Mouse (Mus musculus) lung, adult 2 months (tissue): ENCODE data around the gene St6galnac5. TPM values are rescaled to one million over a fixed set of nuclear protein-coding genes. Genes with fewer than 3 reads are reported as not detected.

Source experiments
- DNase-seq: peaks from one replicate; pipeline ENCODE4 v3.0.0; 2022
- H3K4me1 ChIP-seq: fragments of 200-500 bp; 2 replicates; pipeline ENCODE4 v1.6.1; 2011; ENCODE audit warnings: low read length; ENCODE audit not compliant: control insufficient read depth, insufficient read depth
- H3K4me3 ChIP-seq: fragments of 200-500 bp; replicated peaks from 2 replicates; pipeline ENCODE3; 2011; ENCODE audit warnings: low read depth, mild to moderate bottlenecking, control low read depth, low read length; ENCODE audit errors: extremely low read depth
- CTCF ChIP-seq: fragments of 200-500 bp; IDR thresholded peaks from 2 replicates; pipeline ENCODE4 v1.5.1; 2011; ENCODE audit warnings: mild to moderate bottlenecking, low read length, control low read depth; ENCODE audit not compliant: insufficient read depth
- POLR2A ChIP-seq: fragments of 200-500 bp; IDR thresholded peaks from 2 replicates; pipeline ENCODE4 v1.6.1; 2011; ENCODE audit warnings: low read depth, mild to moderate bottlenecking, control low read depth, low read length, borderline replicate concordance; ENCODE audit errors: extremely low read depth
- WGBS: fragments of 180-500 bp; shearing (Covaris S2); methylation state at CpG from one replicate; pipeline ENCODE4 v1.1.7; 2018; 5-methylcytosine and 5-hydroxymethylcytosine counted together
- polyA plus RNA-seq: library from polyadenylated mRNA; depleted of rRNA; stranded (reverse); fragments of >200 nt; gene quantifications from 2 replicates; pipeline ENCODE4 v1.2.3, GENCODE M21; 2012

The St6galnac5 gene
- polyA plus RNA-seq, 1 experiment: 0.67 TPM

GRCm38 (mm10) chr3:152936313-152936712 is 45.7 kb downstream of the St6galnac5 start:
- TF ChIP-seq POLR2A (no peak), CTCF (no peak)
- Histone ChIP-seq H3K4me1 (no peaks in the 10 kb centered on the region), H3K4me3 (no peak overlapping the region)
- DNase-seq: no peak
- 78% methylated on average over 3 of the region's 3 CpGs for WGBS

GRCm38 (mm10) chr3:152933737-152934136 is 48.3 kb downstream of the St6galnac5 start:
- 93% methylated on average over 3 of the region's 3 CpGs for WGBS
- Histone ChIP-seq H3K4me3 (no peak overlapping the region), H3K4me1 (no peaks in the 10 kb centered on the region)
- DNase-seq: no peak
- TF ChIP-seq CTCF (no peak), POLR2A (no peak)

- 86% methylated on average over 2 of the region's 2 CpGs for WGBS
- TF ChIP-seq CTCF (no peak), POLR2A (no peak)
- no peak for DNase-seq
Measured at GRCm38 (mm10) chr3:152932544-152932943, 49.5 kb downstream of the St6galnac5 start.

DNA sequence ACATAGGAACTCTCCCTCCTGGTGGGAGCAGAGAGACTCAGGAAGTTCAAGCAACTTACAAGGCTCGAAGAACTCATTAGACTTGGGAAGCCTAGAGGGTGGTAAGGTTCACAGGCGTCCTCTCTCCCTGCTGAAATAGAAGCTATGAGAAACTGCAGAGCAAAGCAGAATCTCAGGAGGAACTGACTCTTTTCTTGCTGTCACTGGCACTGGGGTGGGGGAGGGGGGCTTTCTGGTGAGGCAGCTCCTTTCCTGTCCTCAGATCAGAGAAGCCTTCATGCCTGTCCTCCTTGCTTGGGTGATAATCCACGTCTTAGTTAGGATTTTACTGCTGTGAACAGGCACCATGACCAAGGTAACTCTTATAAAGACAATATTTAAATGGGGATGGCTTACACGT is 50.0 kb downstream of the St6galnac5 start:
- Histone ChIP-seq H3K4me1 (no peaks in the 10 kb centered on the region), H3K4me3 (no peak overlapping the region)
- no peak for TF ChIP-seq POLR2A
- TF ChIP-seq CTCF: no peak
- no peak for DNase-seq
- 65% methylated on average over 4 of the region's 4 CpGs for WGBS

More at GRCm38 (mm10) chr3:152932544-152932943, 49.5 kb downstream of the St6galnac5 start:
- H3K4me1 ChIP-seq: no peaks in the 10 kb centered on the region
- no peak overlapping the region for H3K4me3 ChIP-seq

DNA sequence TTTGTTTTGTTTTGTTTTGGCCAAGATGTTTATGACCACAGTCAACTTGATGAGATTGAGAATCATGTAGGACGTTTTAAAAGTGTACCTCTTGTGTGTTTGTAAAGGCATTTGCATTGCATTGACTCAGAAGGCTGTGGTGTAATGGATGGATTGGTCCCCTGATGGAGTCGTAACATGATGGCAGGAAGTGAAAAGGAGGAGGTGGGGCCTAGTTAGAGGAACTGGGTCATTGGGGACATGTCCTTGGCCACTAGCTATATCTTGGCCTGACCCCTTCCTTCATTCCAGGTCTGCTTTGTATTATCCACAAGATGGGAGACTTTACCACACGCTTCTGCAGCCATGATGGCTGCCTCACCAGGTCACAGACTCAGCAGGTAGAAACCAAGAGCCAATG is 50.7 kb downstream of the St6galnac5 start:
- Histone ChIP-seq H3K4me3 (no peak overlapping the region), H3K4me1 (no peaks in the 10 kb centered on the region)
- TF ChIP-seq POLR2A (no peak), CTCF (no peak)
- WGBS: 80% methylated on average over 3 of the region's 3 CpGs
- no peak for DNase-seq

DNA sequence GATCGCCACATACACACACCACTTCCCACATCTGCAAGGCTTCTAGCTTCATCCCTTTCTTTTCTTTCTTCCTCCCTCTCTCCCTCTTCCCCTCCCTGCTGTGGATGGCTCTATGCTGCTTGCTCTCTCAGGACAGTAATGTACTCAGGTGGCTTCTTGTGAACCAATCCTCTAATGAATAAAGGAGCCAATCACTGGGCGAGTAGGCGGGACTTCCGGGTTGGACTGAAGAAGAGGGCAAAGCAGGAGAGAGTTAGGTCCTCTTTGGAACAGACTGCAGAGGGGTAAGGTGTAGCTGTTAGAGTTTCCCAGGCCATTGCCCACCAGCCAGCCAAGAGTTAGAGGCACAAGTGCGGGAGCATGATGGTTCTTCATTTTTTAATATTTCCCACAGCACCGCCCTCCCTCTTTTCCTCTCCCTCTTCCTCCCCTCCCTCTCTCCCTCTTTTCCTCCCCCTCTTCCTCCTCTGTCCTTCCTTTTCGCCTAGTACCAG is 52.2 kb downstream of the St6galnac5 start:
- TF ChIP-seq POLR2A (no peak), CTCF (no peak)
- WGBS: 74% methylated on average over 7 of the region's 7 CpGs
- Histone ChIP-seq H3K4me1 (no peaks in the 10 kb centered on the region), H3K4me3 (no peak overlapping the region)
- no peak for DNase-seq

DNA sequence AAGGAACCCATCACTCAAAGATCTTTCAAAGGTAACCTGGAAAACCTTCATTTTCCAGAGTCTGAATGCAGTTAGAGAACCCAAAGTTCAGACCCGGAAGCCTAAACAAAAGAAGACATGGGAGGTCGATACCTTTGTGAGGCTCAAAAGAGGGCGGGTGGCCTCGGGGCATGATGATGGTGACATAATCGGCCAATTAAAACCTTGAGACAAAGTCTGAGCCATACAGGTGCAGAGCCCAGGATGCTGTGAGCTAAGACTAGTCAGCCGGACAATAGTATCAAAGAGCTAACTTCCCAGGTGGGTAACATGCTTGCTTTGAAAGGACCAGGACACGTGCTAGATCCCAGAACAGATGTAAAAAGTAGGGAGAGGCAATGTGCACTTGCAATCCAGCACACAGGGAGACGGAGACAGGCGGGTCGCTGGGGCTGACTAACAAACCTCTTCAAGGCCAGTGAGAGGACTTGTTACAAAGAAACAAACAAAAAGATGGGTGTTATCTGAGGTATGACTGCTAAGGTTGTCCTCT is 52.7 kb downstream of the St6galnac5 start:
- 72% methylated on average over 10 of the region's 10 CpGs for WGBS
- TF ChIP-seq POLR2A (no peak), CTCF (no peak)
- Histone ChIP-seq H3K4me3 (no peak overlapping the region), H3K4me1 (no peaks in the 10 kb centered on the region)
- no peak for DNase-seq

DNA sequence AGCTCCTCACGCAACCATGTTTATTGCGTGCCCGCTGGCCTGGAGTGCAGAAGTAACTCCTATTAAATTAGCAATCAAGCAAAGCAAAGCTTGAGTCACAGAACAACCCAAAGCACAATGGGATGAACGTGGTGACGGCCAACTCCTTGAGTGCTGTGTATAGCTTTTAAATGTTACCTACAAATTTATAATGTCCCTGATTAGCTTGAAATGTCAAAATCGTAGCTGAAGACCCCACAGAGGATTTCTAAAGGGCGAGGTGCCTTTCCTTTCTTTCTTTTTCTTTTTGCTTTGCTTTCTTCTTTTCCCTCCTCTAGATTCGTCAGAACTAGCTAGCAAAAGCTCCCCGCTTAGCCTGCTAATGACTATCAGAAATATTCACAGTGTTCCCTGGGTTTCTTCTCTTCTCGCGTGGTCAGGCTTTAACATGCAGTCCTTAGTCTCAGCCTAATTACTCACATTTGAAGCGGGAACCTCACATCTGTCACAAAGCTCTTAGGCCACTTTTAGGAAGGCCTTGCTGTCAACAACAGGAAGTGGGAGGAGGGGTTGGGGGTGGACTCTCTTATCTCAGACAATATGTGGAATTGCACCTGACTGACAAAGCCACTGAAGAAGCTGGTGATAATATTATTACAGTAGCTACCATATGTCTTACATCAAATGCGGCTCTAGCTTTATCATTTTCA is 53.6 kb downstream of the St6galnac5 start:
- no peak overlapping the region for H3K4me3 ChIP-seq
- WGBS: 64% methylated on average over 13 of the region's 13 CpGs
- TF ChIP-seq POLR2A: no peak
- TF ChIP-seq CTCF: no peak
- no peak for DNase-seq
- H3K4me1 ChIP-seq: no peaks in the 10 kb centered on the region

GRCm38 (mm10) chr3:152926166-152926565 is 55.9 kb downstream of the St6galnac5 start:
- no peak for DNase-seq
- 60% methylated on average over 4 of the region's 4 CpGs for WGBS
- TF ChIP-seq POLR2A (no peak), CTCF (no peak)
- H3K4me3 ChIP-seq: no peak overlapping the region
- H3K4me1 ChIP-seq: no peaks in the 10 kb centered on the region

DNA sequence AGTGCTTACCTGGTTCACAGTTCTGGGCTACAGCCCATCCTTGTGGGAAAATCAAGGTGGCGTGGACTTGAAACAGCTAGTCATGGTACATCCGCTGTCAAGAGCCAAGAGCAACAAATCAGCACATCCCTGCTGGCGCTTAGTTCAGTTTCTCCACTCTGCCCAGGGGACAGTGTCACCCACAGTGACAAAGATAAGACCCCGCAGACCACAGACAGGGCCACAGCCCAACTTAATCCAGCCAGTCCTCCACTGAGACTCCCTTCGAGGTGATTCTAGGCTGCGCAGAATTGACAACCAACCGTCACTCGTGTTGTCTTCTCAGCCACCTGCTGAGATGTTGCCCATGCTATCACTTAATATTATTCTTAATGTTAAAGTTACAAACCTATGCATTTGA is 56.7 kb downstream of the St6galnac5 start:
- Histone ChIP-seq H3K4me1 (no peaks in the 10 kb centered on the region), H3K4me3 (no peak overlapping the region)
- no peak for TF ChIP-seq CTCF
- TF ChIP-seq POLR2A: no peak
- WGBS: 93% methylated on average over 8 of the region's 8 CpGs
- DNase-seq: no peak
